Mouse (Mus musculus): ENCODE measurements around the gene Ptpn1. TPM values are rescaled to one million over a fixed set of nuclear protein-coding genes. Genes with fewer than 3 reads are reported as not detected.

Gene Ptpn1
- polyA plus RNA-seq, 1 experiment: 64.6 TPM

DNA sequence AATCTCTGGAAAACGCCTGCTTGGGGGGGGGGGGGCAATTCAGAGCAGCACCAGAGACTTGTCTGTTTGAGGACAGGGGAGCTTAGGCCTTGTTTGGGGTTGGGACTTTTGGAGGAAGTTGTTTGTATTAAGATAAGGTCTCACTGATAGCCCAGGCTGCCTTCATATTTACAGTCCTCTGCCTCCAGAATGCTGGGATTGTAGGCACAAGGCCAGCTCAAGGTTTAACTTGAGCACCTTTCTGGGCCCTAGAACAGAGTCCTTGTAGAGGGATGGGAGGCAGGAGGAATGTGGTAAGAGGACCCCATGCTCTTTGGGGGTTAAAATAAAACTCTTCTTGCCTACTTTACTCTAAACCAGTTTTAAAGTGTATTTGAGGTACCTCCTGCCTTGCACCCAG, 41.0 kb downstream of the Ptpn1 start:
- Histone ChIP-seq H3K4me3 (ENCODE audit: insufficient read depth, poor library complexity, severe bottlenecking) (no peak overlapping the region), H3K27me3 (ENCODE audit: control insufficient read depth, insufficient read depth, insufficient read length) (no peaks in the 10 kb centered on the region), H3K79me2 (ENCODE audit: control insufficient read depth, insufficient read depth) (no peaks in the 10 kb centered on the region), H3ac (ENCODE audit: control insufficient read depth, insufficient read length, low read depth) (no peak overlapping the region), H3K79me3 (ENCODE audit: low read depth) (no peaks in the 10 kb centered on the region), H3K36me3 (ENCODE audit: control insufficient read depth, insufficient read depth) (peaks cover 60% of the 10 kb centered on the region)
- TF ChIP-seq MAX (IDR thresholded peaks at IDR 0.05): no peak
- no peak for TF ChIP-seq CEBPB (IDR thresholded peaks at IDR 0.05; ENCODE audit: low read depth)
- TF ChIP-seq FOSL1 (IDR thresholded peaks at IDR 0.05; ENCODE audit: insufficient read depth, low read length, poor library complexity, severe bottlenecking): no peak
- no peak for TF ChIP-seq USF1 (IDR thresholded peaks at IDR 0.05; ENCODE audit: low read depth)
- TF ChIP-seq CTCF (IDR thresholded peaks at IDR 0.05; ENCODE audit: control insufficient read depth, insufficient read depth, insufficient read length): no peak
- TF ChIP-seq MYOD1 (IDR thresholded peaks at IDR 0.05; ENCODE audit: control insufficient read depth, insufficient read length, low read depth): no peak
- no peak for TF ChIP-seq MYOG (IDR thresholded peaks at IDR 0.05; ENCODE audit: control insufficient read depth, extremely low read depth, insufficient read length)

DNA sequence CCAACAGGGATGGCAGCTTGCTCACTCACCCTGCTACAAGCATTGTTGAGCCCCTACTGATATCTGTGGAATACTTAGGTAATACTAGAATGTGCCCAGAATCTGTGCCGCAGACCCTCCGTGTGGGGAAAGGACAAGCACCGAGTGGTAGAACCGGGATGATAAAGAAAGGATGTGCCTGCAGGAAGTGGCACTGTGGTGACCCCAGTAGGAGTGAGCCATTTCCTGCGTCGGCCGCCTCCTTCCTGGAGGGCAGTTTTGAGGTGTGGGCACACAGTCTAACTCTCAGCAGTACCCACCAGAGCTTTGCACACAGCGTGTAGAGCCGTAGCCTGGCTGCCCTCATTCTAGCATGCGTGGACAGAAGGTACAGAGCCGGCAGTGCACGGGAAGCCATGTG, 43.9 kb downstream of the Ptpn1 start:
- Histone ChIP-seq H3ac (ENCODE audit: control insufficient read depth, insufficient read length, low read depth) (no peak overlapping the region), H3K79me3 (ENCODE audit: low read depth) (no peaks in the 10 kb centered on the region), H3K27me3 (ENCODE audit: control insufficient read depth, insufficient read depth, insufficient read length) (no peaks in the 10 kb centered on the region), H3K36me3 (ENCODE audit: control insufficient read depth, insufficient read depth) (peaks cover 45% of the 10 kb centered on the region), H3K79me2 (ENCODE audit: control insufficient read depth, insufficient read depth) (no peaks in the 10 kb centered on the region), H3K4me3 (ENCODE audit: insufficient read depth, poor library complexity, severe bottlenecking) (no peak overlapping the region)
- TF ChIP-seq CEBPB (IDR thresholded peaks at IDR 0.05; ENCODE audit: low read depth) (no peak), CTCF (IDR thresholded peaks at IDR 0.05; ENCODE audit: control insufficient read depth, insufficient read depth, insufficient read length) (no peak), MAX (IDR thresholded peaks at IDR 0.05) (no peak), MYOD1 (IDR thresholded peaks at IDR 0.05; ENCODE audit: control insufficient read depth, insufficient read length, low read depth) (no peak), MYOG (IDR thresholded peaks at IDR 0.05; ENCODE audit: control insufficient read depth, extremely low read depth, insufficient read length) (no peak), USF1 (IDR thresholded peaks at IDR 0.05; ENCODE audit: low read depth) (no peak), FOSL1 (IDR thresholded peaks at IDR 0.05; ENCODE audit: insufficient read depth, low read length, poor library complexity, severe bottlenecking) (no peak)

DNA sequence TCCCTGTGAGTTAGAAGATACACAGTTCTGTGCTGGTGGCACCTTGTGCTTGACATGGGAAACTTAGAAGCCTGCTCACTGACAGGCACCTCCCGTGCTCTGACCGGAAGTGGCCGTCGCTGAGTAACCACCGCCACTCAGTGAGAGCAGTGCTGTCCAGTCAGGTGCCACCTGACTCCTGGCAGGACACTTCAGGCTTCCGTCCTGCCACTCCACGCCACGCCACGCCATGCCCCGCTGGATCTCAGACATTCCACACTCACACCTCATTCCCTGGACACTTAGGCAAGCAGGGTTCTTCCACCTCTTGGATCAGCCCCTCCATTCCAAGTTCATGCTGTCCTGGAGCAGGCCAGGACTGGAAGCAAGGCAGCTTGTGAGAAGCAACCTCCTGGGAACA, 46.4 kb downstream of the Ptpn1 start:
- no peak overlapping the region for H3ac ChIP-seq (ENCODE audit: control insufficient read depth, insufficient read length, low read depth)
- no peaks in the 10 kb centered on the region for H3K79me2 ChIP-seq (ENCODE audit: control insufficient read depth, insufficient read depth)
- no peaks in the 10 kb centered on the region for H3K79me3 ChIP-seq (ENCODE audit: low read depth)
- TF ChIP-seq MYOG (IDR thresholded peaks at IDR 0.05; ENCODE audit: control insufficient read depth, extremely low read depth, insufficient read length) (no peak), FOSL1 (IDR thresholded peaks at IDR 0.05; ENCODE audit: insufficient read depth, low read length, poor library complexity, severe bottlenecking) (no peak), CTCF (IDR thresholded peaks at IDR 0.05; ENCODE audit: control insufficient read depth, insufficient read depth, insufficient read length) (no peak), MYOD1 (IDR thresholded peaks at IDR 0.05; ENCODE audit: control insufficient read depth, insufficient read length, low read depth) (no peak), MAX (IDR thresholded peaks at IDR 0.05) (no peak), CEBPB (IDR thresholded peaks at IDR 0.05; ENCODE audit: low read depth) (no peak), USF1 (IDR thresholded peaks at IDR 0.05; ENCODE audit: low read depth) (no peak)
- H3K27me3 ChIP-seq (ENCODE audit: control insufficient read depth, insufficient read depth, insufficient read length): no peaks in the 10 kb centered on the region
- H3K4me3 ChIP-seq (ENCODE audit: insufficient read depth, poor library complexity, severe bottlenecking): no peak overlapping the region
- peaks cover 41% of the 10 kb centered on the region for H3K36me3 ChIP-seq (ENCODE audit: control insufficient read depth, insufficient read depth)

DNA sequence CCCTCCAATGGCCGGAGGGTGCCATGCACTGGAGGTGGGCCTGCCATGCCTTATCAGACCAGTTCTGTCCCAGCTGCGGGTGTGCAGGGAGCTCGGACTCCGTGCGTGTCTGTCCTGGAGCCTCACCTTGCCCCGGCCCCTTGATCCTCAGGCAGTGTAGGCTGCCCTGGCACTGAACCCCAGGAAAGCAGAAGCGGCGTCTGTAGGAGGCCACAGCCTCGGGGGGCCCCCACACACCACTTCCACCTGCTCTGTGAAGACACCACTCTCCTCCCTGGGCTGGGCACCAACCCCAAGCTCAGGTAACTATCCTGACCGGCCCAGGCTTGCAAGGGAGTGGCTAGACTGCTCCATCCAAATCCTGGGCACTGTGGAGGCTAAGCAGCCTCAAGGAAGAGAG, 48.5 kb downstream of the Ptpn1 start:
- Histone ChIP-seq H3K27me3 (ENCODE audit: control insufficient read depth, insufficient read depth, insufficient read length) (no peaks in the 10 kb centered on the region), H3K79me3 (ENCODE audit: low read depth) (no peaks in the 10 kb centered on the region), H3K4me3 (ENCODE audit: insufficient read depth, poor library complexity, severe bottlenecking) (no peak overlapping the region), H3K79me2 (ENCODE audit: control insufficient read depth, insufficient read depth) (no peaks in the 10 kb centered on the region), H3ac (ENCODE audit: control insufficient read depth, insufficient read length, low read depth) (no peak overlapping the region), H3K36me3 (ENCODE audit: control insufficient read depth, insufficient read depth) (peaks cover 22% of the 10 kb centered on the region)
- TF ChIP-seq MYOD1 (IDR thresholded peaks at IDR 0.05; ENCODE audit: control insufficient read depth, insufficient read length, low read depth) (no peak), MAX (IDR thresholded peaks at IDR 0.05) (no peak), MYOG (IDR thresholded peaks at IDR 0.05; ENCODE audit: control insufficient read depth, extremely low read depth, insufficient read length) (no peak), CTCF (IDR thresholded peaks at IDR 0.05; ENCODE audit: control insufficient read depth, insufficient read depth, insufficient read length) (no peak), FOSL1 (IDR thresholded peaks at IDR 0.05; ENCODE audit: insufficient read depth, low read length, poor library complexity, severe bottlenecking) (no peak), USF1 (IDR thresholded peaks at IDR 0.05; ENCODE audit: low read depth) (no peak), CEBPB (IDR thresholded peaks at IDR 0.05; ENCODE audit: low read depth) (no peak)

DNA sequence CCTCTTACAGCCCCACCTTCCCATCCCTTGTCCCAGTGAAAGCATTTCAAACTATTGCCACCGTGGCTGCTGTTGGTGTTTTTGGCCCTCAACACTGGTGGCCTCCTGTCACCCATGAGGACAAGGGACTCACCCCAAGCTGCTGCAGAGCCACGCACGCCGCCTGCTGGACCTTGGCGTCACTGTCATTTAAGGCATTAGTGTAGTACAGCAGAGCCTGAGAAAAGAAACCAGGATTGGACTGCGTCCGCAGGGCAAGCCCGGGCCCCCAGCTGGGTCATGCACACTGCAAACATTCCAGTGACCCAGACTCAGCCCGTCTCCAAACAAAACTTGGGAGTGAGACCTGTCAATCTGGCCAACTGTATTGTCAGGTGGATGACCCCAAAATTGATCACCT, 50.8 kb downstream of the Ptpn1 start:
- Histone ChIP-seq H3K36me3 (ENCODE audit: control insufficient read depth, insufficient read depth) (peaks cover 11% of the 10 kb centered on the region), H3K27me3 (ENCODE audit: control insufficient read depth, insufficient read depth, insufficient read length) (no peaks in the 10 kb centered on the region), H3K79me2 (ENCODE audit: control insufficient read depth, insufficient read depth) (no peaks in the 10 kb centered on the region), H3K4me3 (ENCODE audit: insufficient read depth, poor library complexity, severe bottlenecking) (no peak overlapping the region), H3ac (ENCODE audit: control insufficient read depth, insufficient read length, low read depth) (no peak overlapping the region), H3K79me3 (ENCODE audit: low read depth) (no peaks in the 10 kb centered on the region)
- TF ChIP-seq USF1 (IDR thresholded peaks at IDR 0.05; ENCODE audit: low read depth) (no peak), FOSL1 (IDR thresholded peaks at IDR 0.05; ENCODE audit: insufficient read depth, low read length, poor library complexity, severe bottlenecking) (no peak), MYOD1 (IDR thresholded peaks at IDR 0.05; ENCODE audit: control insufficient read depth, insufficient read length, low read depth) (no peak), CTCF (IDR thresholded peaks at IDR 0.05; ENCODE audit: control insufficient read depth, insufficient read depth, insufficient read length) (no peak), MAX (IDR thresholded peaks at IDR 0.05) (no peak), CEBPB (IDR thresholded peaks at IDR 0.05; ENCODE audit: low read depth) (no peak), MYOG (IDR thresholded peaks at IDR 0.05; ENCODE audit: control insufficient read depth, extremely low read depth, insufficient read length) (no peak)

DNA sequence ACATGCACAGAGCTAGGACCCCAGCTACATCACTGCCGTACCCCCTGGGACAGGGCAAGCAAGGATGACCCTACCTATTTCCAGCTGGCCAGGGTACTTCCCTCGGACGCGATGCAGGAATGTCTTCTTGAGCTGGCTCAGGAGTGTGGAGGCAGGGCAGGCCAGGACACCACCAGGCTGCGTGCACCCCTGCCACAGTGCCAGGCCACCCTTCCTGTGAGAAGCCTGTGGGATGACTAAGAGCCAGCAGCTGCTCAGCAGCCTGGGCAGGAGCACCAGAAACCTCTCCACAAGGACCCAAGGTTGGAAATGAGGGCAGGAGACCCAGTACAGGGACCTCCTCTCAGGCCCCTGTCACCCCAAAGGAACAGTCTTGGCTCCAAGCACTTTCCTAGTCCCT, 52.5 kb downstream of the Ptpn1 start:
- Histone ChIP-seq H3K4me3 (ENCODE audit: insufficient read depth, poor library complexity, severe bottlenecking) (no peak overlapping the region), H3K27me3 (ENCODE audit: control insufficient read depth, insufficient read depth, insufficient read length) (no peaks in the 10 kb centered on the region), H3K79me2 (ENCODE audit: control insufficient read depth, insufficient read depth) (no peaks in the 10 kb centered on the region), H3K36me3 (ENCODE audit: control insufficient read depth, insufficient read depth) (no peaks in the 10 kb centered on the region), H3ac (ENCODE audit: control insufficient read depth, insufficient read length, low read depth) (peak overlapping the region; percentile 27), H3K79me3 (ENCODE audit: low read depth) (no peaks in the 10 kb centered on the region)
- TF ChIP-seq USF1 (IDR thresholded peaks at IDR 0.05; ENCODE audit: low read depth) (no peak), MYOD1 (IDR thresholded peaks at IDR 0.05; ENCODE audit: control insufficient read depth, insufficient read length, low read depth) (peak; percentile 74)
